Mouse (Mus musculus): ENCODE results near the gene Cog6.

The Cog6 gene

DNA sequence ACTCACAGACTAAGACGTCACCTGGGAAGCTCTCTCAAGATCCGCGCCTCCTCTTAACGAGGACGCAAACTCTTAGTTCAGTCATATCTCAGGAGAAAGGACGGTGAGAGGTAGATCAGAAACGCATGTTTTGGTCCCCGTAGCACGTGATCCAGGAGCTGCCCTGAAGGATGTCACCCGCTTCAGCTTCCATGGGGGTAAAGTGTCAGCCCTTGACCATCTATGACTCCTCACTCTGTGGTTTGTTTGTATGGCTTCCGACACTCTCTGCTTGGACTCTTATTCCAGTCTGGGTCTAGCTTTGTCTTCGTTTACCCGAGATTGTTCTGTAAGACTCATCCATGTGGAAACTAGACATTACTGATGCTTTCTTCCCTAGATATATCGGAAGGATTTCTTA lies 54.6 kb downstream of the Cog6 start:
- no peak for DNase-seq (ENCODE audit: low spot score in 2 of 2)

DNA sequence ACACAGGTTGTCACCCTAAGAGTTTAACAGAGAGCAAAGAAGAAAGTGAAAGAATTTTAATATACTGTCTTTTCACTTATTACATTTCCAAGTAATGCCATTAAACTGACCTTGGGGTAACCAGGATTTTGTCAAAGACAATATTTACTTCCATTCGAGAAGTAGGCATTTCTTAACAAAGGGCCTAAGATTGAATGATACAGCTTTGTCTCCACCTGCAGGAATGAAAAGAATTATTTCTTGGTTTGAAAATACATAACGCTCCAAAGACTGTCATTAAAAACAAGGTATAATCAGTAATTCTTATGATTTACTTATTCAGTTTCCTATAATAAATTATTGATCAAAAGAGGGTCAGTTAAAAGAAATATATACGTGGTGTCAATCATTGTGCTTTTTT lies 55.4 kb downstream of the Cog6 start:
- no peak for DNase-seq (ENCODE audit: low spot score in 2 of 2)

DNA sequence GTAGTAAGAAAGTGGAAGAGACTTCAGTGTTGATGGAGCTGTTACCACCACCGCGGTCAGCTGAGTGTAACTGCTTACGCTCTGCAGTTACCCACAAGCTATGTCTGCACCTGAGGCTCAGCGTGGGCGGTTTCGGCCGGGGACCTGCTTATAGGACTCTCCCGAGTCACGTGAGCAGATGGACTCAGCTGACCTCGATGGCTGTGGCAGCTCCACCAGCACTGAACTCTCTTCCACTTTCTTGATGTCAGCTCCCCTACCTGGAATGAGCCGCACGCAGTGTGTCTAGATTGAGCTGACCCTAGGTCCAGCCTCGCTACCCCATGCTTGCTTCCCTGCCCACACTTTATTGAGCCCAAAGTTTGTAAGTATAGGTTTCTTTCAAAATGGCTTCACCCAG lies 56.1 kb downstream of the Cog6 start:
- DNase-seq (ENCODE audit: low spot score in 2 of 2): no peak

DNA sequence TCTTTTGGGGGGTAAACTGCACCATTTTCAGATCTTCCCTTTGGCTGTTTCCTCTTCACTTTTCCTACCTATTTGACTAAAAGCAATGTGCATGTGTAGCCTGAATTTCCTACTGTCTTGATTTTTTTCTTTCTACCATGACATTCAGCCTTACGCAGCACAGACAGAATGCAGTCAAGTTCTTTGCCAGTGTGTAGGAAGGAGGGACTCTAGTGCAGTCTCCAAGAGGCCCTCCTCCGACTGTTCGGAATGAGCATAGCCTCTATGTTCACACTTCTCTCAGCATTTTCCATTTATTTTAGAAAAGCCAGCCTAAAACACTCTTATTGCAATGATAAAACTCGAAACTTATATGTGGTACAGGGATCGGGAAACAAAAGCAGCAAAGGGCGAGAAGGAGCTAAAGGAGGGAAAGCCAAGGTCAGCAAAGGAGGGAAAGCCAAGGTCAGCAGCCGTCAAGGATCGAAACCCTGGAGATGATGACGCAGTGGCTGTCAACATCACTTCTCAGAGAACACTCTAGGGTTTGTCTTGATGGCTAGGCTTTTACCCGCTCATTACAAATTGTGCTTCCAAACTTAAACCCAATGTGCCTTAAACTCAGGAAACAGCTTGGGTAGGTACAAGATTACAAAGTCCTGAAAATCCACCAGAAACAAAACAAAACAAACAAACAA lies 58.5 kb downstream of the Cog6 start:
- DNase-seq (ENCODE audit: low spot score in 2 of 2): no peak

GRCm38 (mm10) chr3:52957861-52958260 lies 59.2 kb downstream of the Cog6 start:
- no peak for DNase-seq (ENCODE audit: low spot score in 2 of 2)

DNA sequence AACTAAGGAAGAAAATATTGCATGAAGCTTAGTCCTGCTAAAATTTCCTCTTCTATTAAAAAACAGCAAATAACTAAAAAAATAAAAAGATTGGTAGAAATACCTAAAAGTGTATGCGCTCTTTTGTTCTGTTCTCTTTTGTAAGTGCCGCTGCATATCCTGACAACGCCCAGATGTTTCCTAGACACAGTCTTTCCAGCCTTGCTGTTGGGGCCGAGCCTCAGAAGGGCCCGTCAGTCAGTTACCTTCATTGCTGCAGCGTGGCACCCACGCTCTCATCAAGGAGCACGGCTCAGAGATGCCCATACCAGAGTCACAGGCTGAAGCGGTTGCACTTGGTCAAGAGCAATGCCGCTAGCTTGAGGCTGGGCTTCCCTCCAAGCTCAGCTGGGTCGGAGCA lies 60.8 kb downstream of the Cog6 start:
- no peak for DNase-seq (ENCODE audit: low spot score in 2 of 2)

DNA sequence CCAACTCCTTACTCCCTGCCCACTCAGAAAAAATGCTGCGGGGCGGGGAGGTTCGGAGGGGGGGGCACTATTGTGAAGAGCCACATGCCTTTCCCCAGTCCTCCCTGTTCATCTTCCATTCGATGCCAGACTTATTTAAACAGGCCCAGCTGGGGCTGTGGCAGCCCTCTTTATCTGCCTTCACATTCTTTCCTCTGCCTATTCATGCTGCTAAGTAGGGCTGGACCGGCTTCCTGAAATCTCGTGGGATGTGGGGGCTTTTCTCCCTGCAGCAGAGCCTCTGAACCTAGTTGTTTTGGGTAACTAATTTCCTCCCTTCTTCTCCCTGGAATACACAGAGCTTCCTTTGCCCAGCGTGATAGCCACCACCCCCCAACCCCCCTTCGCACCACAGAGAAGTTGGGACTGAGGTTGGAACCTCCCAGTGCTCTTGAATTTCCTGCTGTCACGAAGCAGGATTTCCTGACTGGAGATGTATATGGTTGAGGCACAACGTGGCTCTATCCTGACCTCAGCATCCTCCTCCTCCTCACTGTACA lies 61.5 kb downstream of the Cog6 start:
- DNase-seq (ENCODE audit: low spot score in 2 of 2): no peak

- no peak for DNase-seq (ENCODE audit: low spot score in 2 of 2)
Observed at GRCm38 (mm10) chr3:52954656-52955055, 62.4 kb downstream of the Cog6 start.

- DNase-seq (ENCODE audit: low spot score in 2 of 2): no peak
Observed at GRCm38 (mm10) chr3:52953831-52954230, 63.2 kb downstream of the Cog6 start.

- no peak for DNase-seq (ENCODE audit: low spot score in 2 of 2)
Observed at GRCm38 (mm10) chr3:52948824-52949223, 68.2 kb downstream of the Cog6 start.

DNA sequence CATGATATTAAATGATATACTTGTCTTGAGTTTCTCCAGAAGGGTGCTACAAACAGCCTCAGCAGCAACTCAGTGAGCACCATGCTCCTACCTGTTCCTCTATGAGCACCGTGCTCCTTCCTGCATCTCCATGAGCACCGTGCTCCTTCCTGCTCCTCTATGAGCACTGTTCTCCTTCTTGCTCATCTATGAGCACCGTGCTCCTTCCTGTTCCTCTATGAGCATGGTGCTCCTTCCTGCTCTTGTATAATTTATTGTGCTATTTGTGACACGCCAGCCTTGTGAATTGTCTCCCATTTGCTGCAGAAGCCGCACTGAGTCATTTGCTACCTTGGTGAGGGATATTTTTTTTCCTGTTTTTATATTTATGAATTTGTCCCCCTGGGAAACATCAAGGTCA lies 69.6 kb downstream of the Cog6 start:
- DNase-seq (ENCODE audit: low spot score in 2 of 2): no peak

DNA sequence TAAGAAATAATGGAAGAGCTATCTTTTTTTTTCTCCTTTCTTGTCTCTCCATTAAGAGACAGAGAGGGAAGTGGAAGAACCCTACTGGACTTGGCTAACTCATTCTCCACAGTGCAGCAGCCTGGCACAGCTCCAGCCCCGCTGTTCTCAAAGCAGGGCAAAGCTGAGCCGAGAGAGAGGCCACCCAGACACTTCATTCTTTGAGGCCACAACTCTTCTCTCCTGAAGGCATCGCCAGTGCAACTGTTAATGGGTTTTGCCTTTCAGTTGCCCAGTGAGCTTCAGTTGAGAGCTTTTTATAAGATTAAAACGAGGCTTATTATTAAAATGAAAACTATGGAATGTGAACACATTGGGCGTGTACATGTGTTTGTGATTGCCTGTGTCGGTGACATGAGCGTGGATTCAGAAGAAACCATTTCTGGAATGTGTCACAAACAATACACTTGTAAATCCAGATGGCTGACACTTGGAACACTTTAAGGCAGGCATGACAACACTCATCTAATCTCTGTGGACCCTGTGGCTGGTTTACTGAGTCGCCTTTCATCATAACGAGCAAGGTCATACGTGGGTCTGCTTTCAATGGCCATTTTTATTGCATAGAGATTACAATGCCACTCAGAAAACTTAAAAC lies 76.1 kb downstream of the Cog6 start:
- DNase-seq (ENCODE audit: low spot score in 2 of 2): no peak

DNA sequence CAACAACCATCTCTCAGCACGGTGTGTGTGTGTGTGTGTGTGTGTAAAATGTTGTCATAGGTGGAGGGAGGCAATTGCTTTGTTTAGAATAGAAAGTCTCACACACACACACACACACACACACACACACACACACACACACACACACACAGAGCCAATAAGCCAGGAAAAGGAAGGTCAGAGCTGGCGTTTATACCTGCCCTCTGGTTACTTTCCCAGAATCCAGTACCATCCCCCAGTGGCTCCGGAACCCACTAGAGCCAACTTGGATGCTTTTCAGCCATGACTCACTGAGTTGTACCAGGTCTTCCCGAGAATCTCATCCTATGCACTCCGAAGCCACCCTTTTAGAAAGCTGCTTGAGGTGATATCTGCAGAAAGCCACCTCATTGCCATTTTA lies 78.6 kb downstream of the Cog6 start:
- DNase-seq (ENCODE audit: low spot score in 2 of 2): no peak

DNA sequence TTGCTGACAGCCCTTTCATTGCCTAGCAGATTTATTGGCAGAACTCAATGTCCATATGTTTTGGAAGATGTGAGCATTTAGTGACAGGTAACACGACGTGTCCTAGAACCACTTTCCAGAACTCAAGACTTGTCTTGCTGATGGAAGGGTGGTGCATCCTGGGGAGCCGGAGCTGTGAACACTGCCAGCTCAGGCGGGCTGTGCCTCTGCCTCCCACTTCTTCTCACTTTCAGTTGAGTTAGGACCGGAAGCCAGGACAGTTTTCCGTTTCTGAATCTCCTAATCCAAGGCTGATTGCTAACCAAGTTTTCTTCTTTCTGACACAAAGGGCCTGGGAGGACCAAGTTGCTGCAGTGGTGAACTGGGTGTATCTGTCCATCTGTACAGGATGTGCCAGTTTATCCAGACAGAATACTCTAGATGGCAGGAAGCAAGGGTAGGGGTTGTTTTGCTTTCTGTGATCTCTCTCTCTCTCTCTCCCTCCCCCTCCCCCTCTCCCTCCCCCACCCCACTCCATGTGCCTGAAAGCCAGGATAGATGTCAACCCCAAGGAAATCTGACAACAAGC lies 79.2 kb downstream of the Cog6 start:
- no peak for DNase-seq (ENCODE audit: low spot score in 2 of 2)

GRCm38 (mm10) chr3:52931956-52932355 lies 85.1 kb downstream of the Cog6 start:
- DNase-seq (ENCODE audit: low spot score in 2 of 2): no peak

Data from right cerebral cortex, adult 2 months (tissue).